Mouse (Mus musculus): ENCODE results near the gene Slc2a13.
A peak's percentile ranks its signal among the peaks of the same experiment; 100 is the strongest.

Gene Slc2a13

GRCm38 (mm10) chr15:91374441-91374840 is 198.6 kb downstream of the Slc2a13 start:
- no peak for DNase-seq (ENCODE audit: low read depth)

GRCm38 (mm10) chr15:91373203-91373584 is 199.9 kb downstream of the Slc2a13 start:
- DNase-seq (ENCODE audit: low read depth), result no peak

- no peak for DNase-seq (ENCODE audit: low read depth)
Measured at GRCm38 (mm10) chr15:91372464-91373202, 200.4 kb downstream of the Slc2a13 start.

- no peak for DNase-seq (ENCODE audit: low read depth)
Measured at GRCm38 (mm10) chr15:91371859-91372394, 201.1 kb downstream of the Slc2a13 start.

- DNase-seq (ENCODE audit: low read depth), result no peak
Measured at GRCm38 (mm10) chr15:91369736-91370449, 203.2 kb downstream of the Slc2a13 start.

- DNase-seq (ENCODE audit: low read depth), result no peak
Measured at GRCm38 (mm10) chr15:91360495-91360894, 212.6 kb downstream of the Slc2a13 start.

GRCm38 (mm10) chr15:91351006-91351405 is 222.1 kb downstream of the Slc2a13 start:
- no peak for DNase-seq (ENCODE audit: low read depth)

GRCm38 (mm10) chr15:91338350-91338749 is 234.7 kb downstream of the Slc2a13 start:
- DNase-seq (ENCODE audit: low read depth), result peak; percentile 8

GRCm38 (mm10) chr15:91334416-91334900 is 238.6 kb downstream of the Slc2a13 start:
- no peak for DNase-seq (ENCODE audit: low read depth)

- no peak for DNase-seq (ENCODE audit: low read depth)
Measured at GRCm38 (mm10) chr15:91327748-91328147, 245.3 kb downstream of the Slc2a13 start.

GRCm38 (mm10) chr15:91327023-91327422 is 246.0 kb downstream of the Slc2a13 start:
- no peak for DNase-seq (ENCODE audit: low read depth)

- DNase-seq (ENCODE audit: low read depth), result peak; percentile 41
Measured at GRCm38 (mm10) chr15:91319376-91319775, 253.7 kb downstream of the Slc2a13 start.

GRCm38 (mm10) chr15:91316964-91317363 is 256.1 kb downstream of the Slc2a13 start:
- DNase-seq (ENCODE audit: low read depth), result no peak

GRCm38 (mm10) chr15:91314402-91315318 is 258.4 kb downstream of the Slc2a13 start:
- DNase-seq (ENCODE audit: low read depth), result no peak

GRCm38 (mm10) chr15:91304296-91304852 is 268.7 kb downstream of the Slc2a13 start:
- peak; percentile 89 for DNase-seq (ENCODE audit: low read depth)

- DNase-seq (ENCODE audit: low read depth), result peak; percentile 91
Measured at GRCm38 (mm10) chr15:91301366-91301765, 271.7 kb downstream of the Slc2a13 start.

- DNase-seq (ENCODE audit: low read depth), result peak; percentile 40
Measured at GRCm38 (mm10) chr15:91299319-91299835, 273.7 kb downstream of the Slc2a13 start.

- DNase-seq (ENCODE audit: low read depth), result no peak
Measured at GRCm38 (mm10) chr15:91283418-91283817, 289.6 kb downstream of the Slc2a13 start.

- peak; percentile 58 for DNase-seq (ENCODE audit: low read depth)
Measured at GRCm38 (mm10) chr15:91282822-91283221, 290.2 kb downstream of the Slc2a13 start.

GRCm38 (mm10) chr15:91281521-91281920 is 291.5 kb downstream of the Slc2a13 start:
- peak; percentile 25 for DNase-seq (ENCODE audit: low read depth)

- no peak for DNase-seq (ENCODE audit: low read depth)
Measured at GRCm38 (mm10) chr15:91279571-91279970, 293.5 kb downstream of the Slc2a13 start.
